Mouse (Mus musculus): ENCODE results near the gene Mrps33. TPM values are rescaled to one million over a fixed set of nuclear protein-coding genes. Genes with fewer than 3 reads are reported as not detected.

Gene Mrps33
- polyA plus RNA-seq, 1 experiment from 2014 or later, result 154 TPM

Other genes with a start within 250 kb of the Mrps33 start
- 30.5 and 30.8 TPM in 2 replicates for gene Adck2, start 237.1 kb downstream of the Mrps33 start, polyA plus RNA-seq (2015; fragmentation: Nextera tagmentation; extraction: Ambion mirVana)
- 1.5 and 2.1 TPM in 2 replicates for gene Gm42420, start 225.2 kb downstream of the Mrps33 start, polyA plus RNA-seq (2015; fragmentation: Nextera tagmentation; extraction: Ambion mirVana)
- gene Ndufb2, start 218.4 kb downstream of the Mrps33 start, polyA plus RNA-seq (2015; fragmentation: Nextera tagmentation; extraction: Ambion mirVana), result 408 and 423 TPM in 2 replicates
- 8.6 and 9.1 TPM in 2 replicates for gene Braf, start 85.5 kb downstream of the Mrps33 start, polyA plus RNA-seq (2015; fragmentation: Nextera tagmentation; extraction: Ambion mirVana)
- gene Tmem178b, start 62.3 kb upstream of the Mrps33 start, polyA plus RNA-seq (2015; fragmentation: Nextera tagmentation; extraction: Ambion mirVana), result 0.62 and 0.67 TPM in 2 replicates